Comparison of ENCODE assay signal across 10 mouse cellular contexts in genomic region chr14:34818387-34818980, GRCm38 (mm10). TPM values are rescaled to one million over a fixed set of nuclear protein-coding genes. Genes with fewer than 3 reads are reported as not detected.
DNase-seq lines count a peak whose midpoint lies in the region; ATAC-seq lines count a peak whose summit lies in the region.
"Had no signal": no experiment of that assay in that cellular context is flagged by ENCODE, and none has a peak within 500 bp of the region (broad histone marks: within the 10 kb centered on the region; RNA-seq: fewer than 3 reads in every experiment).

No protein-coding gene starts in this region.

- H3K36me3 ChIP-seq in forebrain, embryonic 14.5 days (ENCODE audit: control insufficient read depth, insufficient read depth, low read length), result no peaks in the 10 kb centered on the region
- no peaks in the 10 kb centered on the region for H3K36me3 ChIP-seq in midbrain, embryonic 12.5 days
- H3K36me3 ChIP-seq: G1E had no signal

- WGBS in forebrain, embryonic 14.5 days, result 4% methylated on average over 9 of the region's 9 CpGs
- 5% methylated on average over 9 of the region's 9 CpGs for WGBS in midbrain, embryonic 12.5 days

- H3K9ac ChIP-seq in forebrain, embryonic 14.5 days (ENCODE audit: low read length), result peak overlapping the region; percentile 29; the same call in 1 of the 2 replicates
- H3K9ac ChIP-seq in midbrain, embryonic 12.5 days (replicated peaks), result no peak overlapping the region

- no peak for ATAC-seq in forebrain, embryonic 14.5 days
- no peak for ATAC-seq in midbrain, embryonic 12.5 days (ENCODE audit: low FRiP score, low read depth)

- peak; percentile 0 for DNase-seq in kidney, adult 11 months
- no peak for DNase-seq in kidney, adult 8-10 months
- peak; percentile 61 for DNase-seq in brain, adult 2 months (ENCODE audit: low read depth, low spot score)
- no peak for DNase-seq in forebrain, embryonic 14.5 days (ENCODE audit: low spot score)
- no peak for DNase-seq in embryo, embryonic 9.5 days (ENCODE audit: extremely low spot score)
- no peak for DNase-seq in spleen, adult 12 weeks (ENCODE audit: low spot score)
- DNase-seq in kidney, adult 9 months, result no peak
- DNase-seq: lung, postnatal 10 days had no signal

- no peaks in the 10 kb centered on the region for H3K9me3 ChIP-seq in forebrain, embryonic 14.5 days (replicated peaks; ENCODE audit: control insufficient read depth, low read length)
- no peaks in the 10 kb centered on the region for H3K9me3 ChIP-seq in midbrain, embryonic 12.5 days

- H3K27me3 ChIP-seq in forebrain, embryonic 14.5 days (replicated peaks; ENCODE audit: control insufficient read depth, insufficient read depth, low read length), result peaks cover 58% of the 10 kb centered on the region
- H3K27me3 ChIP-seq in midbrain, embryonic 12.5 days, result peaks cover 85% of the 10 kb centered on the region

- no peak overlapping the region for H3K27ac ChIP-seq in forebrain, embryonic 14.5 days (ENCODE audit: low read depth, low read length)
- H3K27ac ChIP-seq in midbrain, embryonic 12.5 days (replicated peaks), result no peak overlapping the region

- peaks cover 10% of the 10 kb centered on the region; the same call in 1 of the 2 replicates for H3K4me1 ChIP-seq in forebrain, embryonic 14.5 days (ENCODE audit: control insufficient read depth, insufficient read depth, low read length)
- H3K4me1 ChIP-seq in midbrain, embryonic 12.5 days, result peaks cover 32% of the 10 kb centered on the region

- peak overlapping the region; percentile 90; the same call in 1 of the 2 replicates for H3K4me2 ChIP-seq in forebrain, embryonic 14.5 days (ENCODE audit: low read length)
- peak overlapping the region; percentile 94 for H3K4me2 ChIP-seq in midbrain, embryonic 12.5 days (replicated peaks)

- peak overlapping the region; percentile 59; the same call in 1 of the 2 replicates for H3K4me3 ChIP-seq in forebrain, embryonic 14.5 days (ENCODE audit: low read depth, low read length)
- peak overlapping the region; percentile 77 for H3K4me3 ChIP-seq in midbrain, embryonic 12.5 days

RNA-seq across cellular contexts. Expression of gene Grid1, which starts 1.4 kb away (rescaled TPM):
- 1.1 and 1.9 TPM in 2 replicates for polyA plus RNA-seq in forebrain, embryonic 14.5 days (2014; fragmentation: Nextera tagmentation; extraction: Ambion mirVana)
- 1.3 TPM in 2 replicates for polyA plus RNA-seq in midbrain, embryonic 12.5 days (2016; fragmentation: Nextera tagmentation; extraction: Ambion mirVana)
- polyA plus RNA-seq: G1E had no signal

Comparison
In these comparisons a context has a peak if more than half of its experiments do, and no peak if none do; other contexts are left out.
1. DNase-seq: peak in kidney, adult 11 months (single experiment) and brain, adult 2 months (single experiment); none in kidney, adult 8-10 months (0 of 2), forebrain, embryonic 14.5 days (single experiment), embryo, embryonic 9.5 days (single experiment), spleen, adult 12 weeks (single experiment) and kidney, adult 9 months (single experiment).